Mouse (Mus musculus): Measurements from ENCODE around the gene Col4a6. TPM values are rescaled to one million over a fixed set of nuclear protein-coding genes. Genes with fewer than 3 reads are reported as not detected.

The Col4a6 gene
- polyA plus RNA-seq, 1 experiment: 0.73 TPM

DNA sequence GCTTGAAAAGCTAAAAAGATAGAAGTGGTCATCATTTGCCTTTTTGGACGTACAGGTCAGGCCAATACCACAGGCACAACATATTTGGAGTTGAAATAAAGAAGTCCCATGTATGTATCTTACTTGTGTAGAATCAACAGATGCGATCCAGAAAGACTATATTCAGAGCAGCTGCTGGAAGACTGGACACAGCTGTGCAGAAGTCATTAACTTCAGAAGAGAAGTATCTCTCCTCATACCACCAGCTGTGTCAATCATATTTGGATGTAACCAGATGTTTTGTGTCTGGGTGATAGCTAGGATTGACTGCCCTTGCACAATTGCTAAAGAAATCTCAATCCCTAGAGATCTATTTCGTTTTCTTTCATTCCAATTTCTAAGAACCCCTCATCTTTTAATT lies 77.6 kb downstream of the Col4a6 start:
- Histone ChIP-seq H3K4me3 (ENCODE audit: insufficient read depth, low read length) (no peak overlapping the region), H3K27ac (ENCODE audit: insufficient read depth, low read length) (no peak overlapping the region), H3K4me1 (ENCODE audit: control insufficient read depth, insufficient read depth, low read length) (no peaks in the 10 kb centered on the region)
- no peak for TF ChIP-seq CTCF (IDR thresholded peaks at IDR 0.05; ENCODE audit: extremely low read depth, insufficient read depth, low read length)
- no peak for TF ChIP-seq POLR2A (IDR thresholded peaks at IDR 0.05; ENCODE audit: extremely low read depth, insufficient read depth, low read length)

DNA sequence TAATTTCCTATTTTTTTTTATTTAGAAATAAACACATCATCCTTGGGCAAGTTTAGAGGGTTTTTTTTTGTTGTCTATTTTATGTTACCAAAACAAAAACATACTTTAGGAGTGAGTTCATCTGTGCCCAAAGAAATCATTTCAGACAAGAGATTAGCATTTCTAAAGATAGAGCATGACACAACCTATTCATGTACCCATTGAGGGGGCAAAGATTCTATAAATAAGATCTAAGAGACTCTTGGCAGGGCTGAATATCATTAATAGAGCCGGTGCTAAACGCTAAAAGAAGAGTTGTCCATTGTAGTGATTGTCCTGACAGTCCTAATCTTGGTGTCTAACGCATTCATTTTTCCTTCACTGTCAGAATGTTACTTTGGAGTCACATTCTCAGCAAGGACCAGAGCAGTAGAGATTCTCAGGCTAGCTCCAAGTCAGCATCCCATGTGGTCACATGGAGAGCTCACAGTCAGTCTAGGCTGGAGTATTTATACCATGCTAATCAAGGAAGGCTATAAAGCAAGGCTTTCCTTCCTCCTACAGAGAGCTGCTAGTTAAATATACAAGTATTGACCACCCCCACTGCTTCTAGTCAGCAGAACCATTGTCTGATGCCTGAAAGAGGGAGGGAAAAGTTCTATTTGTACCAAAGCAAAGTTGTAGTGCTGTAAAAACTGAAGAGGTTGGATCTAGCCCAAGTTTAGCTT lies 88.3 kb downstream of the Col4a6 start:
- Histone ChIP-seq H3K27ac (ENCODE audit: insufficient read depth, low read length) (no peak overlapping the region), H3K4me1 (ENCODE audit: control insufficient read depth, insufficient read depth, low read length) (no peaks in the 10 kb centered on the region)
- TF ChIP-seq CTCF (IDR thresholded peaks at IDR 0.05; ENCODE audit: extremely low read depth, insufficient read depth, low read length): no peak
- TF ChIP-seq POLR2A (IDR thresholded peaks at IDR 0.05; ENCODE audit: extremely low read depth, insufficient read depth, low read length): no peak

DNA sequence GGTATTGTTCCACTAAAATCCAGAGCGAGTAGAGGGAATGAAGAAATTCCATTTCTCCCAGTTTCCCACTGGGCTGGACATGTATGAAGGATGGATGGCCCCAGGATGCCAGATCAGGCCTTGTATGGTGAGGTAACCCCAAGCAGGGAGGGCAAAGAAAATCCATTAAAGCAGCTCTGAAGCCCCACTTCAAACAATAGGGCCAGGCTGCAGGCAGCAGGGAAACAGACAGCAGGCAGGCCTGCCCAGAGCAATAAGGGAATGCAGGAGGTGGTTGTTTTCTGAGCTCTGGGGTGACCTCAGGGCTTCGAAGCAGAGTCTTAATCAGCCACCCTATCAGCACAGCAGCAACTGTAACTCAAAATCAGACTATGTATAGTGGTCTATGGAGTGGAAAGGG lies 89.2 kb downstream of the Col4a6 start:
- Histone ChIP-seq H3K27ac (ENCODE audit: insufficient read depth, low read length) (no peak overlapping the region), H3K4me1 (ENCODE audit: control insufficient read depth, insufficient read depth, low read length) (no peaks in the 10 kb centered on the region), H3K4me3 (ENCODE audit: insufficient read depth, low read length) (no peak overlapping the region)
- TF ChIP-seq CTCF (IDR thresholded peaks at IDR 0.05; ENCODE audit: extremely low read depth, insufficient read depth, low read length) (no peak), POLR2A (IDR thresholded peaks at IDR 0.05; ENCODE audit: extremely low read depth, insufficient read depth, low read length) (no peak)

More for the DNA sequence above, 88.3 kb downstream of the Col4a6 start:
- no peak overlapping the region for H3K4me3 ChIP-seq (ENCODE audit: insufficient read depth, low read length)

DNA sequence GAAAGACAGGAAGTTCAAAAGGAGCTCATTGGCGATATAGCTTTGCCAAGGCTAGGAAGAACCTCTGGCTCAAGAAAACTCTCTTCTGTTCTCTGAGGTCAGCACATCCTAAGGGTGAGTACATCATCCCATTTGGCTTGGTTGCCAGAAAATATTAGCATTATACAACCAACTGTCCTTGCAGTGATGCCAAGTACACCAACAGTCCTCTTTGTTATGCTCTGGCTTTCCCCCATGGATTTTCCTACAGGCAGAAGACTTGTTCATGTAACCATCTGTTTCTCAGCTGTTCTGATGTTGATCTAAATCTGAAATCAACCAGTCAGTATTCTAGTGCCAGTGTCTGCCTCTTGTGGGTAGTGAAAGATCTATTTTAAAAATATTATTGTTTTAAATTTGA lies 103.6 kb downstream of the Col4a6 start:
- Histone ChIP-seq H3K4me3 (ENCODE audit: insufficient read depth, low read length) (no peak overlapping the region), H3K4me1 (ENCODE audit: control insufficient read depth, insufficient read depth, low read length) (no peaks in the 10 kb centered on the region), H3K27ac (ENCODE audit: insufficient read depth, low read length) (no peak overlapping the region)
- TF ChIP-seq POLR2A (IDR thresholded peaks at IDR 0.05; ENCODE audit: extremely low read depth, insufficient read depth, low read length): no peak
- no peak for TF ChIP-seq CTCF (IDR thresholded peaks at IDR 0.05; ENCODE audit: extremely low read depth, insufficient read depth, low read length)

DNA sequence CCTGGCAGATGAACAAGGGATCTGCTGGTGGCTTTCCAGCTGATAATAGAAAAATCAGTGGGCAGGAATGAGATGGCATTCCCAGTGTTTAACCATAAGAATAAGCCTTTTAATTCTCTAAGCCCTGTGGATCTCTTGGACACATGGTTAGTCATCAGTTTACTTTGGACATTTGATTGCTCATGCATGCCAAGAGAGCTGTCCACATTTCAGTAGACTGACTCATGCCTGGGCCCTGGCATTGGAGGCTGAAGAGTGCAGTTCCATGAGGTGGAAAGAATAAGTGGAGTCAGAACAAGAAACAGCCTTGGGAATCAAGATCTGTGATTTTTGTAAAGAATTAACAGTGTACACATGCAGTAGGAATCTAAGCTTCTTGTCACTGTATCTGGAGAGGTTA lies 110.5 kb downstream of the Col4a6 start:
- Histone ChIP-seq H3K27ac (ENCODE audit: insufficient read depth, low read length) (no peak overlapping the region), H3K4me3 (ENCODE audit: insufficient read depth, low read length) (no peak overlapping the region), H3K4me1 (ENCODE audit: control insufficient read depth, insufficient read depth, low read length) (no peaks in the 10 kb centered on the region)
- TF ChIP-seq CTCF (IDR thresholded peaks at IDR 0.05; ENCODE audit: extremely low read depth, insufficient read depth, low read length) (no peak), POLR2A (IDR thresholded peaks at IDR 0.05; ENCODE audit: extremely low read depth, insufficient read depth, low read length) (no peak)

DNA sequence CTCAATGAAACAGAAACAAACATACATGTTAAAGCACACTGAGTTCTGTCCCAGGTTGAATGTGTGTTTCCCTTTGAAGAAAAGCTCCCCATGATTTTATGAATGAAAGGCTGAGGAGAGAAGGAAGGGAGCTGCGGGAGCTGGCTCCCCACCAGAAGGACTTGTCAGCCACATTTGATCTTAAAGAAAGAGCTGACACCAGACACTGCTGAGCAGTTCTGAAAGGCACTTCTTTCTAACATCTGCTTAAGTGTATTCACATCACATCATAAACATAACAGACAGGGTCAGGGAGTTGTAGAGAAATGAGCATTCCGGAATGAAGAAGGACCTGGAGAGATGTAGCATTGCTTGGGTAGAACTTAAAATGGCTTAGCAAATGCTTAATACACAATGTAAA lies 132.5 kb downstream of the Col4a6 start:
- Histone ChIP-seq H3K27ac (ENCODE audit: insufficient read depth, low read length) (no peak overlapping the region), H3K4me3 (ENCODE audit: insufficient read depth, low read length) (no peak overlapping the region), H3K4me1 (ENCODE audit: control insufficient read depth, insufficient read depth, low read length) (no peaks in the 10 kb centered on the region)
- TF ChIP-seq POLR2A (IDR thresholded peaks at IDR 0.05; ENCODE audit: extremely low read depth, insufficient read depth, low read length) (no peak), CTCF (IDR thresholded peaks at IDR 0.05; ENCODE audit: extremely low read depth, insufficient read depth, low read length) (no peak)

DNA sequence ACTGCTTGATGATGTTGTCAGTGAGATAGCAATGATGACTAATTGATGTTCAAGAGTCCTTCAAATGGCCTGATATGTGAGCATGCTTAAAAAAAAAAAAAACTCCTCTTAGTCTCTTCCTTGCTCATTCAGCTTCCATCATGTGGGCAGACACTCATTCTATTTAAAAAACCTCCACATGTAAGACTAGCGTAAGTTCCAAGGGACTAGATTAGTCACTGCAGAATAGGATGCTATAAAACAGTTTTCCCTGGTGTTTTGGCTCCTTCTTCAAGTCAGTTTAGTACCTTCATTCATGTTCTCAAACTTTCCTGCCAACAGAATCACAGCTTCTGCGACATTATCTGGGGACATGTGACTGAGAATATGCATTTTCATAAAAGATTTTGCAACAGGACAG lies 145.8 kb downstream of the Col4a6 start:
- H3K4me1 ChIP-seq (ENCODE audit: control insufficient read depth, insufficient read depth, low read length): no peaks in the 10 kb centered on the region
- no peak overlapping the region for H3K4me3 ChIP-seq (ENCODE audit: insufficient read depth, low read length)
- no peak overlapping the region for H3K27ac ChIP-seq (ENCODE audit: insufficient read depth, low read length)
- TF ChIP-seq CTCF (IDR thresholded peaks at IDR 0.05; ENCODE audit: extremely low read depth, insufficient read depth, low read length): no peak
- no peak for TF ChIP-seq POLR2A (IDR thresholded peaks at IDR 0.05; ENCODE audit: extremely low read depth, insufficient read depth, low read length)

DNA sequence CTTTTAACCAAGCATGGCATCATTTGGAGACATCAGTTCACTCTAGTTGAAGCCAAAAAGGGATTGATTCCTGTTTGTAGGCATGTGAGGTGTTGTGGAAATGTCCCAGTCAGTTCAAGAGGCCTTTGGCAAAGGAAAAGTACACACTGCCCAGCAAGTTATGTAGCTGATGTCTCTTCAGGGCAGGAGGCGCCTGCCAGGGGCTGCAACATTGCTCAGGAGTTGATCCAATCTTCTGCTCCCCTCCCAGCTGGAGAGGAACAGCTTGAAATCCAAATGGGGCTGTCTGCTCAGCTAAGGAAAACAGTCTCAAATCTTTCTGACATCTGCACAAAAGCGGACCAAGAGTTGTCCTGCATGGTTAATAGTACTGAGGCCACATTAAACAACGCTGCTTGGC lies 149.7 kb downstream of the Col4a6 start:
- Histone ChIP-seq H3K27ac (ENCODE audit: insufficient read depth, low read length) (no peak overlapping the region), H3K4me3 (ENCODE audit: insufficient read depth, low read length) (no peak overlapping the region), H3K4me1 (ENCODE audit: control insufficient read depth, insufficient read depth, low read length) (no peaks in the 10 kb centered on the region)
- TF ChIP-seq CTCF (IDR thresholded peaks at IDR 0.05; ENCODE audit: extremely low read depth, insufficient read depth, low read length) (no peak), POLR2A (IDR thresholded peaks at IDR 0.05; ENCODE audit: extremely low read depth, insufficient read depth, low read length) (no peak)

DNA sequence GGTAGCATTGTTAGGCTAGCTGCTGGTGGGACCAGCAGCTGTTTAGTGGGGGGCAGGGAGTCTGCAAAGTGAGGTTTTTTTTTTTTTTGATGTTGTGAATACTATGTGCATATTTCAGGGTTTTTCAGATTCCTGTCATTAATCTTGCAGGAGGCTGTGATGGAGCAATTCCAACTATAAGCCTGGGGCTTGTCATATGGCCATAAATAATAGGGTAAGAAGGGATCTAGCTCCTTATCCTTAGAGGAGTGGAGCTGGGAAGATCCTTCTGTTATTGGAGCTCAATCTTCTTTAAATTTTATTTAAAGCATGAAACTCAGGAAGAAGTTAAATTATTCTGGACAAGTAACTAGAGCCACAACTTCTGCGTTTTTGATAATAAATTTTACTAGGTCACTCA lies 157.7 kb downstream of the Col4a6 start:
- H3K27ac ChIP-seq (ENCODE audit: insufficient read depth, low read length): no peak overlapping the region
- H3K4me3 ChIP-seq (ENCODE audit: insufficient read depth, low read length): no peak overlapping the region

DNA sequence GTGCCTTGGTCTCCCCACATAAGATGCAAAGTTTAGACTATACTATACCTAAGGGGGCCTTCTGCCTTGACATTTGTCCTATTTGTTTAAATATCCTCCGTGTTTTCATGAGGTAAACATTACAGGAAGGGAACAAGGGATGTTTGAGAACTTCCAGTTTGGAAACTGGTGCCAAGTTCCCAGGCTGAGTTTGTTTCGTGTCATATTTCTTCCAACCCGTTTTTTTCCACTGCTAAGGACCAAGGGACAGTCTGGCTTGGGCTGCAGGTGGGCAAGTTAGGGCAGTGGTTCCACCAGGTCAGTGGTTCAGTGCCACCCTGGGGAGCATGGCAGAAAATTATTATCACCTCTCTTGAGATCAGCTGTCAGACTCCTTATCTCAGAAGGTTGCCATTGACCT lies 158.1 kb downstream of the Col4a6 start:
- Histone ChIP-seq H3K4me1 (ENCODE audit: control insufficient read depth, insufficient read depth, low read length) (no peaks in the 10 kb centered on the region), H3K27ac (ENCODE audit: insufficient read depth, low read length) (no peak overlapping the region), H3K4me3 (ENCODE audit: insufficient read depth, low read length) (no peak overlapping the region)
- TF ChIP-seq CTCF (IDR thresholded peaks at IDR 0.05; ENCODE audit: extremely low read depth, insufficient read depth, low read length) (no peak), POLR2A (IDR thresholded peaks at IDR 0.05; ENCODE audit: extremely low read depth, insufficient read depth, low read length) (no peak)

More for the DNA sequence above, 157.7 kb downstream of the Col4a6 start:
- TF ChIP-seq POLR2A (IDR thresholded peaks at IDR 0.05; ENCODE audit: extremely low read depth, insufficient read depth, low read length) (no peak), CTCF (IDR thresholded peaks at IDR 0.05; ENCODE audit: extremely low read depth, insufficient read depth, low read length) (no peak)
- no peaks in the 10 kb centered on the region for H3K4me1 ChIP-seq (ENCODE audit: control insufficient read depth, insufficient read depth, low read length)
